Mouse (Mus musculus): Measurements from ENCODE around the gene Wnt10b.

Gene Wnt10b

DNA sequence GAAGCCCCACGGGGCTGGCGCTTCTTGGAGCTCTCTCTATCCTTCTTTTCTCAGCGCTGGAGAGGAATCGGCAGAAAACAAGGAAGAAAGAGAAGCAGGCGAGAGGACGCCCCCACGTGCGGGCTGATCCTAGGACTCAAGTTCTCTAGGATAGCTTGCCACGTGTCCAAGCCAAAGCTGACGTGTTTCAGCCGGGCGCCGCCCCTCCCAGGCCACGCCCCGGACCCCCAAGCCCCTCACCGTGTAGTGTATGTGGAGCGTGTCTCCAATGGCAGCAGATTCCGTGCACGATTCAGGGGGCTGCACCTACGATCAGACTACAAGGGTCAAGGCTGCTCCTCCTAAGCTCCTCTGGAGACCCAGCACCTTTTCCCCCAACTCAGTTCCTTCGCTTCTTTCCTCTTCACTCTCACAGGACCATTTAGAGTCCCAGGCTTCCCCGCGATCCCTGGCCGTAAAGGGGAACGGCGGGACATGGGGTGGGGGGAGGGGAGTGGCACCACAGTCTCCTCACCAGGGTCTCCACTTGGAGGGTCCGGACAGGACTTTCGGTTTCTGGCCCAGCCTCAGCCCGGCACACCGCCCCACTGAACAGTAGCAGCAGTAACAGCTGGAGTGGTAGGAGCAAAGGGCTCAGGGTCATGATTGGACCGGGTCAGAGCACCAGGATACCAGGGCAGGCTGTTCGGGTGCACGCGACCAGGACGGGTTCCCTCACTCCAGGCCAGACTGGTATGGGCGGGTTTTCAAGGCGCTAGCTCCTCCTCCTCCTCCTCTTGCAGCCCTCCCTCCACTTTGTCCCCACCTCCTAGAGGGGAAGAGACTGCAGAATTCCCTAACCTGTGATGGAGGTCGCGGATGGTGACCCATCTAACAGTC is 50.3 kb downstream of the Wnt10b start, which contains the start of gene Fkbp11:
Fkbp11 (minus strand) TSS at position 756 of the 879 bp plus-strand sequence.
- peak; percentile 65 for DNase-seq

DNA sequence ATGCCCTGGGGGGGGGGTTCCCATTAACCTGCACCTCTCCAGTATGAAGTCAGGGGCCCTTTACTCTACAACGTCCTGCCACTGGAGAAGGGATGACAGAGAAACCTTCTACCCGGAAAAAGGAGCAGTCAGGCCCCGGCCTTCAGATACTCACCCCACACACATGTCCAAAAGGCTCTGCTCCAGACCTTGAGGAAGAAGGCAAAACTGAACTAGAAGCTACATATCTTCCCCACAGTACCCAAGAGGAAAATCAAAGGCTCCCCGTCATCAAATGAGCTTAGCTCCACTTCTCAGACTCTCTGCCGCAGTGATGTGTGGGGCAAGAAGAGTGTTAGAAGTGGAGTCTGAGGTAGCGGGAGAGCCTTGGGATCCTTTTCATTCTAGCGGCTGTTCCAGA is 51.2 kb downstream of the Wnt10b start:
- DNase-seq: no peak

DNA sequence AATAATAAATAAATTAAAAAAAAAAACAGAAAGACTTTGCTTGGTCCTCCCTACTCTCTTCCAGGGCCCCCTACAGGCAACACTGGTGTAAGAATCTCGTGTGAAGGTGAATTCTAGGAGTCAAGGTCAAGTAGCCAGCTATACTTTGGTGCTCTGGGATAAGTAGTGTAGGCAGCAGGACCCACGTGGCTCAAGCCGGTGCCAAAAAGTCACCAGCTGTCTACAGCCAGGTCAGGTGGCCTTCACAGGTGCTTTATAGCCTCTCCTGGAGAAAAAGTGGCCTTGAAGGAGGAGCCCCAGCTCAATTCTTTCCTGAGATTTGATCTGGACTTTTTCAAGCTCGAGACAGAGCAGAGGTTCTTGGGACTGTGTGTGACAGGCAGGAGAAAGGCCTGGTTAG is 51.9 kb downstream of the Wnt10b start:
- no peak for DNase-seq

DNA sequence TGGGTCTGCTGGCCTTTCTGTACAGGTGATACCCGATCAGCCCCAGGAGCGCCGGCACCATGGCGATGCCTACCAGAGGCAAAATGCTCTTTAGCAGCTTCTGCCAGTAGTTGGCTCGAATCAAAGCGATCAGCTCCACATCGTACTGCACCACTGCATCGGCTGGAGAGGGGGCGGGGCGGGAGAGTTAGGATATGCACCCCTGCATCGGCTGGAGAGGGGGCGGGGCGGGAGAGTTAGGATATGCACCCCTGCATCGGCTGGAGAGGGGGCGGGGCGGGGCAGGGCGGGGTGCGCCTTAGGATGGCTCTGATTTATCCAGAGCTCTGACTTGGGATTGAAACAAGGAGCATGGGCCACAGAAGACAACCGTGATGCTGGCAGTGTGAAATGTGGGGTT is 53.5 kb downstream of the Wnt10b start:
- no peak for DNase-seq

DNA sequence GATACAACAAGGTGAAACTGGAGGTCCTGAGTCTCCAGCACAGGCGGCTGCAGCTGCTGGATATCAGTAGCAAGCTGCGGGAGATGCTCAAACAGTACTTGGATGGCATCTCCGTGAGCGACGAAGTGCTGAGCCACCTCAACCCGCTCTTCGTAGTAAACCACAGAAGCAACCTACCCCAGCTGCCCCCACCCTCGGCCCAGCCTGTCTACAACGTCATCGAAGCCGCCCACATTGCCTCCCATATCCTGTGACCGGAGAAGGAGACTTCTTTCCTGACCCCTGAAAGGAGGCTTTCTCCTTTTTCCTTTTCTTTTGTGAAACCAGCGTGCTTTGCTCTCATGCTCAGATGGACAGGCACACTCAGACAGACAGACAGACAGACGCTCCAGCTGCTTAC is 55.1 kb downstream of the Wnt10b start:
- DNase-seq: peak; percentile 24

DNA sequence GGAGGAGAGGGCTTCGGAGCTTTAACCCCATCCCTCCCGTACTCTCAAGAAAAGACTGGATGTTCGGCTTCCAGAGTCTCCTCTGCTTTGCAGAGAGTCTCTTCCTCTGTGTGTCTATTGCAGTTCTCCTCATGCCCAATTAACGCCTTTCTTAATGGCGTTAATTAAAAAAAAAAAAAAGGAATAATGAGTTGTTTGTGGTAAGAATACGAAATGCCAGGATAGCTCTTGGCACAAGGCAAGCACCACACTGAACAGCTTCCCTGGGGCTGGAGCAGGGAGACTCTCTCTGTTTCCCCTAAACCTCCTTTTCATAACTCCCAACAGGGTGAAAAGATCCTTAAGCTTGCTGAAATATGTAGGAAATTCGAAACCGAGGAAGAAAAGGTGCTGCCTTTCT is 55.8 kb downstream of the Wnt10b start:
- no peak for DNase-seq

All from liver (tissue).